Mouse (Mus musculus): ENCODE results near the gene Cyp2d40.
A peak's percentile ranks its signal among the peaks of the same experiment; 100 is the strongest.
"Not testable (repeated sequence)": the region's sequence is repeated elsewhere in the genome, so short reads cannot be mapped to it uniquely, and the experiment has no call there.

The Cyp2d40 gene

GRCm38 (mm10) chr15:82763631-82764420, at the start of gene Cyp2d40:
Cyp2d40 (minus strand) TSS chr15:82764183.
- no peak for DNase-seq

DNA sequence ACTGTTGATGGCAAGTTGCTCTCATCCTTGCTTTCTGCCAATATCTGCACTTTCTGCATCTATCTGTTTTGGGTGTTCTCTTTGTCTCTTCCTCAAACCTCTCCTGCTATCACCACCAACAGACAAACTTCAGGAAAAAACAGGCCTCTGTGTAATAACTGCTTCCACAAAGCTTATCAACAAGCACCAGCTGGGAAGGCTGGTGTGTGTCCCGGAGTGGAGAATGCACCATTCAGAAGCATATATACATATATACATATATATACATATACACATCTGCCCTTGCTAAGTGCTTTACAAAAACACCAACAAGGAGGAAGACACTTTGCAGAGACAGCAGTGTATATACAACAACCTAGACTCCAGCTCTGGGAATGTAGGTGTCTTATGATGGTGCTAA, 46.6 kb upstream of the Cyp2d40 start:
- no peak for DNase-seq

- DNase-seq = no peak
These were observed 45.5 kb upstream of the Cyp2d40 start for GRCm38 (mm10) chr15:82809511-82809910.

GRCm38 (mm10) chr15:82806969-82807763, 43.2 kb upstream of the Cyp2d40 start:
- DNase-seq = no peak

GRCm38 (mm10) chr15:82804708-82805639, 41.0 kb upstream of the Cyp2d40 start:
- peak; percentile 83 for DNase-seq

DNA sequence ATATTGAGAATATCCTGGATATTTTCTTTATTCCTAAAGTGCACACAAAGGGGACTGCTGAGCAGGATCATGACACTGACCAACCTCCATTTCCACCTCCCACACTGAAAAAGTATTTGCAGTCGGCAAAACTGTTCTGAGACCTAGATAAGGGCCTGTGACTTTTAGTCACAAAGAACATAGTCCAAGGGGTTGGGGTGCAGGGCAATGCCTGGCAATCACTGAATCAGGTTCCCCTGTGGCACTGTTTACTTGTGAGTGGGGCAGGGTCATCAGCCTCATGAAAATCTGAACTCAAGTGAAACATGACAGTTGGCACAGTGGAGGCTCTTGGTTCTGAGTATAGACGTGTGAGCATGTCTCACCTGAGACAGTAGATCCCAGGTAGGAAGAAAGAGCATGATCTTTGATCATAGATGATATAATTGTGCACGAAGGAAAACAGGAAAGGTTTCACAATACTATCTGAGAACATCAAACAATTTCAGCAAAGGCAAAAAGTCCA, 32.0 kb upstream of the Cyp2d40 start:
- DNase-seq = no peak

DNA sequence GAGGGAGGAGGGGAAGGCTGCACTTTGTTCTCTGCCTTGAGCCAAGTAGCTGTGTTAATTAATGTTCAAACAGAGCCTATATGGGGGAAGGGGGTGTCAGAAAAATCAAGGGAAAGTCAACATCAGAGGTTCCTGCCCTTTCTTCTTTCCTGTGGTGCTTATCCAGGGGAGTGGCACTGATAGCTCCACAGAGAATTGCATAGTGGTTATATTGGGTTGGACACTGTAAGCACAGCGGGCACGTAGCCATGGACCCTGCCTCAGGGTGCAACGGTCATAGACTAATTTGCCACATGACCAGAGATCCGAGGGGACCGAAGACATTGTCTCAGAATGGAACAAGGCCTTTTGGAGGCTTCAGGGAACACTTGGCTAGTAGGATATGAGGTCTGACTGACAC, 30.3 kb upstream of the Cyp2d40 start, which contains the start of gene Cyp2d26:
Gene Cyp2d26, minus strand, starts transcription at position 18 of the 400 bp plus-strand sequence.
- DNase-seq = no peak

DNA sequence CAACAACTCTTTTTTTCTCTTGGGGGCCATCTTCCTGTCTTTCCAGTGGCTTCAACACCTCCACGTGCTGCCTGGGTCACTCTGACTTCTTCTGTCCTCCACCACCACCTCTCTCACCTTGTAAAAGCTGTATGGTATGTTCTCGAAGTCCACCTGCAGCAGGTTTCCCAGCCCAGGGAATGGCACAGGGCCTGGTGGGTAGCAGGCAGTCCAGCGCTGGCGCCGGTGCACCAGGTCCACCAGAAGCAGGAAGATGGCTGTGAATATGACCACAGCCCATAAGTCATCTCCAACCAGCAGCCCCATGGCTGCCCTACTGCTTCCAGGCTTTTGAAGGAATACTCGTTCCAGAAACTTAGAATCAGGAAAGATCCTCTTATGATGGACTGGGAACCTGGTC, 29.9 kb upstream of the Cyp2d40 start:
- no peak for DNase-seq

DNA sequence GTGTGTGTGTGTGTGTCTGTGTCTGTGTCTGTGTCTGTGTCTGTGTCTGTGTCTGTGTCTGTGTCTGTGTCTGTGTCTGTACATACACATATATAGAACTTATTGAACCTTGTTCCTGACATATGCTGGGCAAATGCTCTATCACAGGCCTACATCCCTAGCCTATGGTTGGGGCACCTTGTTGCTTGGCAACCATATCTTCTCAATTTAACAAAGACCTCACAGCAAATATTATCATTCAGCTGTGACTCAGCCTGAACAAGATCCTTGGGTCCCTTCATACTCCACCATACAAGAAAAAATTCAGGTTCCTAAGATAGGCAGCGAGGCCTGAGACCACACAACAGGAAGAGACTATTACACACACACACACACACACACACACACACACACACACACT, 29.5 kb upstream of the Cyp2d40 start:
- DNase-seq = no peak

GRCm38 (mm10) chr15:82792566-82792965, 28.6 kb upstream of the Cyp2d40 start:
- no peak for DNase-seq

DNA sequence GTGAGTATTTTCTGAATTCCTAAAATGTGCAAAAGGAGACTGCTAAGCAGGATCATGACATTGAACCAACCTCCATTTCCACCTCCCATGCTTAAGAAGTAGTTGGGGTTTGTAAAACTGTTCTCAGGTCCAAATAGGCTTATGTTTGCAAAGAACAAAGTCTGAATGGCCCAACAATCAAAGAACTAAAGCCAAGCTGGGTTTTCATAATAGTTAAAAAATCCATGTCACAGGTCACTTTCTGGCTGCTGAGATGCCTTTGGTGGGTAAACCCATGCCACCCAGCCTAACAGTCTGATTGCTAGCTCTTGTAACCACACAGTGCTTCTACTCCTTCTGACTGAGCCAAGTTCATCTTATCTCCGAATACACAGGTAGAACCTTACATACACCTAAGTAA, 20.6 kb upstream of the Cyp2d40 start:
- no peak for DNase-seq

DNA sequence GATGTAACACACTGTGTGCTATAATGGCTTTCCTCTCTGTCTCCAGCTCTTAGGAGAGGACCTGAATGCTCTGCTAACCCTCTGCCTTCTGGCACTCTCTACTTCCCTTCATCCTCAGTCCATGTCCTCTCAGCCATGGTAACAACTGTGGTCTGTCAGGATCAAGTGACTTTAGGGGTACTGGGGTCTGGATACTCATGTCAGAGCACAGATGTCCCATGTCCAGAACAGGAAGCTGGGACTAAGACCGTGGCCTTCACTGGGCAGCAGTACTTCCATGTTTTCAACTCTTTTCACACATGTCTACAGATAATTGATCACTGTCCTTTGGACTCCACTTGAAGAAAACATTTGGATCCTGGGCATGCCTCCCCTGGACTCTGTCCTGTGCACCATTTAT, 19.8 kb upstream of the Cyp2d40 start:
- DNase-seq = no peak

DNA sequence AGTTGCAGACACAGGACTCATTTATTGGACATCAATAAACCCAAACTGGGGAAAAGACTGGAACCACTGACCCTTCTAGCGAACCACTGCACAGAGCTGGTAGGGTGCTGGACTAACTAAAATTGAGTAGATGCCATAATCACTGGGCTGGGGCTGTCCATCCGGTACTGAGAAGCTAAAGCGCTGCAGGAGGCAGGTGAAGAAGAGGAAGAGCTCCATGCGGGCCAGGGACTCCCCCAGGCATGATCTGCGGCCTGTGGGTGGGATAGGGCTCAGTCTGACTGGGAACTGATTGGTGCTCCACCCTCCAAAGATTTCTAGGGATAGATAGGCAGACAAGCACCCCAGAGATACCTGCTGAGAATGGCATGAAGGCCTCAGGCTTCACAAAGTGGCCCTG, 13.9 kb upstream of the Cyp2d40 start:
- DNase-seq = not testable (repeated sequence)

- DNase-seq = no peak
These were observed 2.0 kb upstream of the Cyp2d40 start for GRCm38 (mm10) chr15:82765943-82766342.

DNA sequence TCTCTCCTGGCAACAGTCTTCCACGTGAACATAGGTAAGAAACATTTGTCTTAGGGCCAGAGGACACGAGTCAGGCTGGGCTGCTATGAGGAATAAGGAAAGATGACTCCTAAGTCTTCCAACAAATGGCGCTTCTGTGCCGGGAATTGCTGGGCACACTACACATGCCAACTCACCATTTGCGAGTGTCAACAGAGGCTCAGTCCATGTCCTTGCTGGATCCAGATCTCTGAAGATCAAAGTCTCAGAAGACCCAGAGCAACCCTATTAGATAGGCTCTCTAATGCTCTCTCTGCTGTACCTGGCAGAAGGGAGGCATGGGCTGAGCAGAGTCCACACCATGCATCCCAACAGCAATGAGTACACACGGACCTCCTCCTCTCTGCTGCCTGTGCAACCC, 898 bp upstream of the Cyp2d40 start:
- no peak for DNase-seq

GRCm38 (mm10) chr15:82748141-82748540, 15.8 kb downstream of the Cyp2d40 start:
- DNase-seq = no peak

DNA sequence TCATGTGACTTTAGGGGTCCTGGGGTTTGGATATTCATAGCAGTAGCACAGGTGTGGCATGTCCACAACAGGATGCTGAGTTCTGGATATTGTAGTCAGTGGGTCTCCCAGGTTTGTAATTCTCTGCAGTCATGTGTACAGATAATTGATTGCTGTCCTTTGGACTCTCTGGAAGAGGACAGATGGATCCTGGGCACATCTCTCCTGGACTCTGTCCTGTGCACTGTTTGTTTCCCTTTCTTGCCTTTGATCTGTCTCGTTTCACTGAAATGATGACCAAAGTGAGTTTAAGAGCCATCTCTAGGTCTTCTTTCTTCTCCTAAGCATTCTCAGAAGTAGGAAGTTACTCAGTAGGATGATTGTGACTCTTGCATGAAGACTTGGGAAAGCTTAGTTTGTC, 16.5 kb downstream of the Cyp2d40 start:
- no peak for DNase-seq

- DNase-seq = not testable (repeated sequence)
These were observed 30.6 kb downstream of the Cyp2d40 start for GRCm38 (mm10) chr15:82733331-82733925.
